Mouse (Mus musculus) thymus, adult 2 months (tissue): Measurements from ENCODE around the gene Gmppb.

Source experiments
- CTCF ChIP-seq: fragments of 200-500 bp; IDR thresholded peaks from 2 replicates; pipeline ENCODE4 v1.5.1; 2012; ENCODE audit warnings: mild to moderate bottlenecking, control low read depth, low read length, moderate library complexity, borderline replicate concordance; ENCODE audit not compliant: control insufficient read depth, poor library complexity, insufficient read depth; ENCODE audit errors: extremely low read depth
- POLR2A ChIP-seq: fragments of 200-500 bp; IDR thresholded peaks from 2 replicates; pipeline ENCODE4 v1.6.1; 2012; ENCODE audit warnings: mild to moderate bottlenecking, low read length, control low read depth, moderate library complexity; ENCODE audit not compliant: control insufficient read depth, poor library complexity, insufficient read depth; ENCODE audit errors: extremely low read depth

- TF ChIP-seq CTCF (no peak), POLR2A (no peak)
Measured at GRCm38 (mm10) chr9:108008041-108008440, 41.0 kb upstream of the Gmppb start.
